7 mouse cellular contexts compared by ENCODE assay signal in genomic region chr15:77842047-77842843, GRCm38 (mm10). TPM values are rescaled to one million over a fixed set of nuclear protein-coding genes. Genes with fewer than 3 reads are reported as not detected.
DNase-seq lines count a peak whose midpoint lies in the region; ATAC-seq lines count a peak whose summit lies in the region.

TSS of gene Myh9 (minus strand) at chr15:77842175.

- peak within 1 kb of the TSS; percentile 94 for H3K4me2 ChIP-seq in embryonic facial prominence, embryonic 12.5 days (replicated peaks)
- H3K4me2 ChIP-seq in limb, embryonic 11.5 days (ENCODE audit: low read depth, severe bottlenecking): peak within 1 kb of the TSS; percentile 91
- H3K4me2 ChIP-seq in midbrain, embryonic 14.5 days (ENCODE audit: low read length): peak within 1 kb of the TSS; percentile 94

- under 1% methylated on average over 45 of the region's 46 CpGs for WGBS in embryonic facial prominence, embryonic 12.5 days
- under 1% methylated on average over 44 of the region's 46 CpGs for WGBS in limb, embryonic 11.5 days
- WGBS in midbrain, embryonic 14.5 days: under 1% methylated on average over 46 of the region's 46 CpGs

- H3K9me3 ChIP-seq in embryonic facial prominence, embryonic 12.5 days: no peaks in the 10 kb centered on the region
- H3K9me3 ChIP-seq in limb, embryonic 11.5 days (ENCODE audit: control insufficient read depth, low read length): no peaks in the 10 kb centered on the region
- no peaks in the 10 kb centered on the region for H3K9me3 ChIP-seq in midbrain, embryonic 14.5 days (ENCODE audit: control insufficient read depth, low read length)

- H3K36me3 ChIP-seq in embryonic facial prominence, embryonic 12.5 days: no peaks in the 10 kb centered on the region
- H3K36me3 ChIP-seq in limb, embryonic 11.5 days (ENCODE audit: control insufficient read depth, insufficient read depth, low read length): no peaks in the 10 kb centered on the region
- H3K36me3 ChIP-seq in midbrain, embryonic 14.5 days (ENCODE audit: control insufficient read depth, insufficient read depth, low read length): no peaks in the 10 kb centered on the region

- H3K9ac ChIP-seq in embryonic facial prominence, embryonic 12.5 days: peak within 1 kb of the TSS; percentile 85
- H3K9ac ChIP-seq in limb, embryonic 11.5 days (ENCODE audit: low read length): peak within 1 kb of the TSS; percentile 86
- peak within 1 kb of the TSS; percentile 66 for H3K9ac ChIP-seq in midbrain, embryonic 14.5 days (replicated peaks; ENCODE audit: low read length)

- ATAC-seq in embryonic facial prominence, embryonic 12.5 days (ENCODE audit: insufficient number of reproducible peaks, insufficient read depth, low FRiP score, low TSS enrichment): peak; percentile 99
- peak; percentile 96 for ATAC-seq in limb, embryonic 11.5 days (ENCODE audit: insufficient number of reproducible peaks, low FRiP score, low TSS enrichment, low read depth)
- ATAC-seq in midbrain, embryonic 14.5 days (ENCODE audit: low FRiP score, low TSS enrichment): peak; percentile 97

- peak within 1 kb of the TSS; percentile 91 for H3K4me3 ChIP-seq in embryonic facial prominence, embryonic 12.5 days
- H3K4me3 ChIP-seq in limb, embryonic 11.5 days (ENCODE audit: low read depth, low read length): peak within 1 kb of the TSS; percentile 91
- peak within 1 kb of the TSS; percentile 82 for H3K4me3 ChIP-seq in midbrain, embryonic 14.5 days (replicated peaks; ENCODE audit: low read depth, low read length)

- no peaks in the 10 kb centered on the region for H3K27me3 ChIP-seq in embryonic facial prominence, embryonic 12.5 days
- no peaks in the 10 kb centered on the region for H3K27me3 ChIP-seq in limb, embryonic 11.5 days (ENCODE audit: control insufficient read depth, insufficient read depth, low read length)
- H3K27me3 ChIP-seq in midbrain, embryonic 14.5 days (ENCODE audit: control insufficient read depth, insufficient read depth, low read length): 0 out of 2 replicates have a peak, but pooled peaks cover 2% of the 10 kb centered on the region

- H3K27ac ChIP-seq in embryonic facial prominence, embryonic 12.5 days: peak within 1 kb of the TSS; percentile 90
- peak within 1 kb of the TSS; percentile 82 for H3K27ac ChIP-seq in limb, embryonic 11.5 days (replicated peaks; ENCODE audit: low read depth, low read length)
- H3K27ac ChIP-seq in midbrain, embryonic 14.5 days (replicated peaks; ENCODE audit: low read depth, low read length): peak within 1 kb of the TSS; percentile 82

- H3K4me1 ChIP-seq in embryonic facial prominence, embryonic 12.5 days: peaks cover 28% of the 10 kb centered on the region
- H3K4me1 ChIP-seq in limb, embryonic 11.5 days (ENCODE audit: control insufficient read depth, insufficient read depth, low read length): peaks cover 30% of the 10 kb centered on the region
- H3K4me1 ChIP-seq in midbrain, embryonic 14.5 days (ENCODE audit: control insufficient read depth, insufficient read depth, low read length): peaks cover 21% of the 10 kb centered on the region

- DNase-seq in adrenal gland, postnatal 25 days: peak; percentile 99
- peak; percentile 100 for DNase-seq in heart, adult 11 months
- DNase-seq in kidney, adult 18-20 months: peak; percentile 99
- peak; percentile 99 for DNase-seq in limb, embryonic 11.5 days (ENCODE audit: low spot score)
- peak; percentile 99 for DNase-seq in midbrain, embryonic 14.5 days
- DNase-seq in spleen, adult 18-20 months: peak; percentile 97 to 98

RNA-seq across cellular contexts. Expression of gene Myh9, which starts in this region (rescaled TPM):
- total RNA-seq in adrenal gland, postnatal 25 days (2021): 325 and 352 TPM in 2 replicates
- 37.3 and 37.9 TPM in 2 replicates for polyA plus RNA-seq in embryonic facial prominence, embryonic 12.5 days (2016; fragmentation: Nextera tagmentation; extraction: Ambion mirVana)
- 33.2 and 38.1 TPM in 2 replicates for polyA plus RNA-seq in limb, embryonic 11.5 days (2014; fragmentation: Nextera tagmentation; extraction: Ambion mirVana)
- 7.3 and 14.8 TPM in 2 replicates for polyA plus RNA-seq in midbrain, embryonic 14.5 days (2014; fragmentation: Nextera tagmentation; extraction: Ambion mirVana)

Comparison
In these comparisons a context has a peak if more than half of its experiments do, and no peak if none do; other contexts are left out.
1. Peak in every context shown above with its lines: DNase-seq, ATAC-seq, H3K4me3 ChIP-seq and H3K27ac ChIP-seq.